Mouse (Mus musculus) midbrain, embryonic 13.5 days (tissue): ENCODE measurements around the gene Etnk2. TPM values are rescaled to one million over a fixed set of nuclear protein-coding genes. Genes with fewer than 3 reads are reported as not detected.

ENCODE experiments used
- ATAC-seq: fragments of 200-750 bp; cut with Nextera tagmentation; 2 replicates; pipeline ENCODE4 v1.8.0; 2017; ENCODE audit warnings: mild to moderate bottlenecking, moderate TSS enrichment, moderate library complexity
- H3K27ac ChIP-seq: fragments of 300-500 bp; sonication (generic); 2 replicates; pipeline ENCODE4 v1.5.1; 2015; ENCODE audit warnings: inconsistent platforms, mild to moderate bottlenecking, moderate library complexity
- H3K27me3 ChIP-seq: fragments of 300-500 bp; sonication (generic); 2 replicates; pipeline ENCODE4 v1.6.1; 2015; ENCODE audit warnings: mild to moderate bottlenecking, inconsistent platforms
- H3K36me3 ChIP-seq: fragments of 300-500 bp; sonication (generic); 2 replicates; pipeline ENCODE4 v1.6.1; 2015; ENCODE audit warnings: mild to moderate bottlenecking, inconsistent platforms
- H3K4me1 ChIP-seq: fragments of 300-500 bp; sonication (generic); replicated peaks from 2 replicates; pipeline ENCODE4 v1.6.1; 2015; ENCODE audit warnings: inconsistent platforms
- H3K4me2 ChIP-seq: fragments of 300-500 bp; sonication (generic); replicated peaks from 2 replicates; pipeline ENCODE4 v1.6.1; 2015; ENCODE audit warnings: moderate library complexity, mild to moderate bottlenecking, inconsistent platforms
- H3K4me3 ChIP-seq: fragments of 300-500 bp; sonication (generic); replicated peaks from 2 replicates; pipeline ENCODE4 v1.5.1; 2015; ENCODE audit warnings: mild to moderate bottlenecking, inconsistent platforms
- H3K9ac ChIP-seq: fragments of 300-500 bp; sonication (generic); replicated peaks from 2 replicates; pipeline ENCODE4 v1.6.1; 2015; ENCODE audit warnings: mild to moderate bottlenecking, inconsistent platforms
- H3K9me3 ChIP-seq: fragments of 300-500 bp; sonication (generic); 2 replicates; pipeline ENCODE4 v1.6.1; 2016; ENCODE audit warnings: mild to moderate bottlenecking, inconsistent platforms
- WGBS: fragments of 180-500 bp; shearing (Covaris S2); methylation state at CpG from one replicate; pipeline ENCODE4 v1.1.7; 2015; 5-methylcytosine and 5-hydroxymethylcytosine counted together
- polyA plus RNA-seq: library from polyadenylated mRNA; unstranded; fragments of >200 nt; fragmentation: Nextera tagmentation; extraction: Ambion mirVana; gene quantifications from 2 replicates; pipeline ENCODE4 v1.2.1, GENCODE M21; 2015

Gene Etnk2
- 7.3 and 7.6 TPM in 2 replicates for polyA plus RNA-seq

DNA sequence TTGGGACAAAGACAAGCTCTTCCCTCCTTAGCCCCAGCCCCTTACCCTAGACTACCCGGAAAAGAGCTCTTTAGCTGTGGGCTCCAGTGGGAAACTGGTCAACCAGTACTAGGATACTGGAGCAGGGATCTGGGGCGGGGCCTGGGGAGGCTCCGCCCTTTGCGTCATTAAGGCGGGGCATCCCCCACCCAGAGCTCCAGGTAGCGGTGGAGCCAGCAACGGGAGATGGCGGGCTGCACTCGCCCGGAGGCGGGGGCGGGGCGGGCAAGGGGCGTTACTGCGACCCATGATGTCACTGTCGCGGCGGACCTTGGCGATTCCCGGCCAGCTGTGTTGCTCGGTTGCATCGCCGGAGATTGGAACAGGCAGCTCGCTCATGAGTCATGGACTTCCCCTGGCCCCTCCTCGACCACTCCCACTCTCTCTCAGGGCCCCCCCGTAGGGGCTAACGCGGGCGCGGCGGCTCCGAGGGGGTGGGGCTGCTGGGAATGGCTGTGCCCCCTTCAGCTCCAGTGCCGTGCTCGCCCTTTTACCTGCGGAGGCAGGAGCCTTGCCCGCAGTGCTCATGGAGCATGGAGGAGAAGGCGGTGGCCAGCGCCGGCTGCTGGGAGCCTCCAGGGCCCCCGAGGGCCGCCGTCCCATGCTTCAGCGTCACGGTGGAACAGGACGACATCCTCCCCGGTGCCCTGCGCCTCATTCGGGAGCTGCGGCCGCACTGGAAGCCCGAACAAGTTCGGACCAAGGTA, at the start of gene Etnk2:
Gene Etnk2, plus strand, starts transcription at position 297 of the 746 bp plus-strand sequence.
- peak; percentile 78 for ATAC-seq
- Histone ChIP-seq H3K4me2 (peak within 1 kb of the TSS; percentile 92), H3K4me1 (peaks cover 29% of the 10 kb centered on the region), H3K36me3 (no peaks in the 10 kb centered on the region), H3K9me3 (no peaks in the 10 kb centered on the region), H3K27me3 (peaks cover 37% of the 10 kb centered on the region), H3K9ac (peak within 1 kb of the TSS; percentile 76), H3K27ac (peak within 1 kb of the TSS; percentile 28; the same call in 1 of the 2 replicates), H3K4me3 (peak within 1 kb of the TSS; percentile 66)
- under 1% methylated on average over 52 of the region's 52 CpGs for WGBS

DNA sequence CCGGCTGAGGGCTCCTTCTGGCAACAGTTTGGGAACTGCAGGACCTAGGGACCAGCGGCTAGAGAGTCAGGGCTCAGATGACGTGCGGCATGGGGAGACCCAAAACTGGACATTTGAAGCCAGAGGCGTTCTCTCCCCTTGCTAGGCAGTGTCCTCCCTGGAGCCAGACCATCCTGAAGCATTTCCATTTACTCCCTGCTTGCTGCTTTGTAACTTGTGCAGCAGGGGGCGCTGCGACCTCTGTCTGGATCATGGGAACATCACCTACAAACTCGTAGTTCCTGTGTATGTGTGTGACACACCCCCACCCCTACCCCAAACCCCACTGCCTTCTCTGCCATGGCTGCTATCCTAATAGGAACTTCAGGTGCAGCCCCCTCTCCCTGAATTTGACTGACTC, 49.0 kb upstream of the Etnk2 start:
- no peaks in the 10 kb centered on the region for H3K9me3 ChIP-seq
- 21% methylated on average over 8 of the region's 8 CpGs for WGBS
- no peak for ATAC-seq
- no peak overlapping the region for H3K27ac ChIP-seq
- no peak overlapping the region for H3K9ac ChIP-seq
- no peaks in the 10 kb centered on the region for H3K27me3 ChIP-seq
- no peak overlapping the region for H3K4me3 ChIP-seq
- peaks cover 16% of the 10 kb centered on the region for H3K4me1 ChIP-seq
- H3K4me2 ChIP-seq: no peak overlapping the region
- no peaks in the 10 kb centered on the region for H3K36me3 ChIP-seq

DNA sequence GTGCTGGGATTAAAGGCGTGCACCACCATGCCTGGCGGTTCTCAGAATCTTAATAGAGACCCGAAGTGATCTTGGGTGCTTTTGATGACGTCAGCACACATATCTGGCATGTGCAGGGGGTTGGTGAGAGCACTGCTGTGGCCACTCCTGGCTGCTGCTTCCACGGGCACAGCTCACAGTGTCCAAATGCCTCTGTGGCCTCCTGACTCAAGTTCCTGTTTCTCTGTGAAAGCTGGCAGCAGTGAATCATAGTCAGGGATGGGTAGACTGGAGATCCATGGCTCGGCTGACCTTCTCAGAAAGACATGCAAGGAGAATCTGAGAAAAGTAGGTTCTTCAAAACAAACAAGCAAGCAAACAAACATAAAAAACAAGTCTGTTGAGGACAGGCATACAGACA, 47.6 kb upstream of the Etnk2 start:
- no peak for ATAC-seq
- H3K27ac ChIP-seq: no peak overlapping the region
- no peak overlapping the region for H3K4me3 ChIP-seq
- WGBS: 84% methylated on average over 6 of the region's 6 CpGs
- no peaks in the 10 kb centered on the region for H3K36me3 ChIP-seq
- H3K4me2 ChIP-seq: no peak overlapping the region
- H3K9me3 ChIP-seq: no peaks in the 10 kb centered on the region
- no peak overlapping the region for H3K9ac ChIP-seq
- H3K4me1 ChIP-seq: peaks cover 16% of the 10 kb centered on the region
- no peaks in the 10 kb centered on the region; the same call in 1 of the 2 replicates for H3K27me3 ChIP-seq

DNA sequence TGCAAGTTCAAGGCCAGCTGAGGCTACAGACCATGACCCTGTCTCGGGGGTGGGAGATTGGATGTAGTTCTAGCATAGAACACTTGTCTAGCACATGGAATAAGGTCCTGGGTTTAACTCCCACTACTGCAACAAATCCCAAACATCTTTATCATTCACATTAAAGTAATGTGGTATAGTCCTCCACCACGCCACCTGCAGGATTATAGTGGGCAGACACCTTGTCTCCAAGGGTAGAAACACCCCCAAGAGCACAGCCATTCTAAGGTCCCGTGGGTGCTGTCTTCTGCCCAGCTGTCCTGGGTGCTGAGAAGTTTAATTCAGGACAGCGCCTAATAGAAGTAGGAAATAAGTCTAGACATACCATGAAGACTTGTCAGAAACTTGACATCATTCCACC, 46.8 kb upstream of the Etnk2 start:
- 82% methylated on average over 4 of the region's 4 CpGs for WGBS
- Histone ChIP-seq H3K4me3 (no peak overlapping the region), H3K9ac (no peak overlapping the region), H3K27me3 (no peaks in the 10 kb centered on the region; the same call in 1 of the 2 replicates), H3K36me3 (no peaks in the 10 kb centered on the region), H3K27ac (no peak overlapping the region), H3K4me1 (peaks cover 12% of the 10 kb centered on the region), H3K4me2 (no peak overlapping the region), H3K9me3 (no peaks in the 10 kb centered on the region)
- no peak for ATAC-seq

DNA sequence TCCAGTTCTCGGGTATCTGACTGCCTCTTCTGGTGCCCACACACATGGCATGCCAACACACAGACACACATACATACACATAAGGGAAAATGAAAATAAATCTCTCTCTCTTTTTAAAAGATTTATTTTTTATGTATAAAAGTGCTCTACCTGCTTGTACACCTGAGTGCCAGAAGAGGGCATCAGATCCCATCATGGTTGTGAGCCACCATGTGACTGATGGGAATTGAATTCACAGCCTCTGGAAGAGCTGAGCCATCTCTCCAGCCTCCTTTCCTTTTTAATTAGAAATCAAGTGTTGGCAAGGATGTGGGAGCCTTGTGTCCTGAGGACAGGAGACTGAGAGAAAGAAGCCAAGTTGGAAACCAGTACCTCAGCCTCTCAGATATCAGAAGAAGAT, 46.2 kb upstream of the Etnk2 start:
- WGBS: 72% methylated on average over 1 of the region's 1 CpGs
- ATAC-seq: no peak
- H3K4me3 ChIP-seq: no peak overlapping the region

DNA sequence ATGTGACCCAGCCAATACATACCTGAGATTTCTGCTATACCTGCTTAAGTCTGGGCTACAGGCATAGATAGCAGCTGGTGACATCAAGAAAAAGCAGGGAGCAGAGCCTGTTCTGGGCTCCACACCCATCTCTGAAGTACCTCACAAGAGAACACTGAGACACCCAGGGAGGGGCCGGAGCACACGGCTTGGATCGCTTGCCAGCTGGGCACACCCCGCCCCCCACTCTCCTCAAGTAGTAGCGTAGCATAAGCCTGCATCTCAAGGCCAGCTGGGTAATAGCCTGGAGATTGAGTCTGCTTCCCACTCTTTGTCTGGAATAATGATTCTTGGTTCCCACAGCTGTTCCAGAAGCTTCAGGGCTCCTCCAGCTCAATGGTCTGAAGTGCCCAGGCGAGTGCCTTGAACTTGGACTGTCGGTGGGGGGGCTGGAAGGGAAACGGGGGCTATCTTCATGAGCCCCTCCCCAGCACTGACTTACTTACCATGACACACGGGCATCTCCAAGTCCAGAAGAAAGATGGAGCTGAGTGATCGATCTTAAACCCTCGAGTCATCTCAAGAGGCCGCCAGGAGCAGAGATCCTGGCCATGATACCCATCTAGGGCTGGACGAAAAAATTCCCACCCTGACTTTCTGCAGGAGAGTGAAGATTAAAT, 42.0 kb upstream of the Etnk2 start, which contains the start of gene Kiss1:
Gene Kiss1, plus strand, starts transcription at position 609 of the 659 bp plus-strand sequence.
- no peak within 1 kb of the TSS for H3K27ac ChIP-seq
- H3K9ac ChIP-seq: no peak within 1 kb of the TSS
- H3K4me2 ChIP-seq: no peak within 1 kb of the TSS
- 77% methylated on average over 13 of the region's 13 CpGs for whole genome bisulfite sequencing
- peaks cover 4% of the 10 kb centered on the region; the same call in 1 of the 2 replicates for H3K27me3 ChIP-seq
- peak; percentile 53 for ATAC-seq
- H3K4me3 ChIP-seq: no peak within 1 kb of the TSS
- peaks cover 6% of the 10 kb centered on the region; the same call in 1 of the 2 replicates for H3K4me1 ChIP-seq
- no peaks in the 10 kb centered on the region for H3K9me3 ChIP-seq
- H3K36me3 ChIP-seq: no peaks in the 10 kb centered on the region

More for the DNA sequence above, 46.2 kb upstream of the Etnk2 start:
- no peaks in the 10 kb centered on the region for H3K9me3 ChIP-seq
- H3K36me3 ChIP-seq: no peaks in the 10 kb centered on the region
- H3K9ac ChIP-seq: no peak overlapping the region
- H3K4me1 ChIP-seq: peaks cover 7% of the 10 kb centered on the region
- H3K4me2 ChIP-seq: no peak overlapping the region
- no peaks in the 10 kb centered on the region; the same call in 1 of the 2 replicates for H3K27me3 ChIP-seq
- H3K27ac ChIP-seq: no peak overlapping the region

DNA sequence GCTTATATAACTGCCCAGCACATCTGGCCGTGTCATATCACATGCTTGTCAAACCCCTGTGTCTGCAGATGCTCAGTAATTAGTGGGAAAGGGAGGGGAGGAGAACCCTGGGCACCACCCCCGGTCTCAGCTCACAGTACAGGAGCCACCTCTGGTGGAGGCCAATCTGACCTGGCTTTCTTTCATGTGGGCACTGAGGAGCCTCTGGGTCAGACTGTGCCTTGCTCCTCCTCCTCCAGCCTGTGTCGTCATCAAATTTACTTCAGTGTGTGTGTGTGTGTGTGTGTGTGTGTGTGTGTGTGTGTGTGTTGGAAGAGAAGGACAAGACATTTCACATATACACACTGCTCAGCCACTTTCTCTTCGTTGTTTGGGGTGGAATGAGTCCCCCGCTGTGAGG, 40.0 kb upstream of the Etnk2 start:
- 0 out of 2 replicates have a peak, but pooled peaks have one; percentile 21 for ATAC-seq
- Histone ChIP-seq H3K27me3 (peaks cover 4% of the 10 kb centered on the region; the same call in 1 of the 2 replicates), H3K9me3 (no peaks in the 10 kb centered on the region), H3K4me2 (no peak overlapping the region), H3K27ac (no peak overlapping the region), H3K4me3 (no peak overlapping the region), H3K9ac (no peak overlapping the region), H3K36me3 (no peaks in the 10 kb centered on the region), H3K4me1 (peaks cover 11% of the 10 kb centered on the region; the same call in 1 of the 2 replicates)
- 59% methylated on average over 5 of the region's 5 CpGs for WGBS

DNA sequence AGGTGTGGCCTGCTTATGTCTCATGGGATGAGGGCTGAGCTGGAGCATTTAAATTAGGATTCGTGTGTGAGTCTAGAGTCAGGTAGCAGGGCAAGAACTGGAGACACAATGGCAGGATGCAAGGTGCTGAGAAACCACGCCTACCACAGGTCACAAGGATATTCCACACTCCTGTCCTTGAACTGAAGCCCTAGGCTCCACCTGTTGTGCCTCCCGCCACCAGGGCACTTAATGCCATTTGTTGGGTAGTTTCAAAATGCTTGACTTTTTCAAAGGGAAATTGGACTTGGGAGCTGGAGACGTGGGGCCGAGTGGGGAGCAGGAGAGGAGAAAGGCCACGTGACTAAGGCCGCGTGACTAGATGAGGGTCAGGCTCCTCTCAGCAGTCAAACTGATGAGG, 37.4 kb upstream of the Etnk2 start:
- Histone ChIP-seq H3K27me3 (peaks cover 20% of the 10 kb centered on the region; the same call in 1 of the 2 replicates), H3K4me1 (peaks cover 31% of the 10 kb centered on the region), H3K27ac (no peak overlapping the region), H3K9ac (no peak overlapping the region), H3K4me2 (no peak overlapping the region), H3K9me3 (no peaks in the 10 kb centered on the region), H3K36me3 (no peaks in the 10 kb centered on the region), H3K4me3 (no peak overlapping the region)
- WGBS: 91% methylated on average over 8 of the region's 8 CpGs
- ATAC-seq: no peak

DNA sequence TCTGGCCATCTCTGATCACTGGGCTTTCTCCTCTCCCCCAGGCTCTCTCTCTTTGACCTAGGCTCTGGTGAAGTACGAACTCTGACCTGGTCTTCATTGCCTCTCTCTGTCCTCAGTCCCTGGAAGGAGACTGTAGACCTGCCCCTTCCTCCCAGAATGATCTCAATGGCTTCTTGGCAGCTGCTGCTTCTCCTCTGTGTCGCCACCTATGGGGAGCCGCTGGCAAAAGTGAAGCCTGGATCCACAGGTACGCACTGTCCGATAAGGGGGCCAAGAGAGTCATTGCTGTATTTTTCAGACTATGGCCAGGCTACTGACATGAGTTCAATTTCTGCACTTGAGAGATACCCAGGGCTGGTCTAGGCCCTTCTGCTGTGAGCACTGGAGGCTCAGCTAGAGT, 36.3 kb upstream of the Etnk2 start:
- H3K4me1 ChIP-seq: peaks cover 40% of the 10 kb centered on the region
- H3K9me3 ChIP-seq: no peaks in the 10 kb centered on the region
- whole genome bisulfite sequencing: 65% methylated on average over 5 of the region's 5 CpGs
- H3K4me2 ChIP-seq: no peak overlapping the region
- H3K27me3 ChIP-seq: peaks cover 20% of the 10 kb centered on the region; the same call in 1 of the 2 replicates
- H3K4me3 ChIP-seq: no peak overlapping the region
- no peaks in the 10 kb centered on the region for H3K36me3 ChIP-seq
- ATAC-seq: no peak
- H3K9ac ChIP-seq: no peak overlapping the region
- no peak overlapping the region for H3K27ac ChIP-seq

DNA sequence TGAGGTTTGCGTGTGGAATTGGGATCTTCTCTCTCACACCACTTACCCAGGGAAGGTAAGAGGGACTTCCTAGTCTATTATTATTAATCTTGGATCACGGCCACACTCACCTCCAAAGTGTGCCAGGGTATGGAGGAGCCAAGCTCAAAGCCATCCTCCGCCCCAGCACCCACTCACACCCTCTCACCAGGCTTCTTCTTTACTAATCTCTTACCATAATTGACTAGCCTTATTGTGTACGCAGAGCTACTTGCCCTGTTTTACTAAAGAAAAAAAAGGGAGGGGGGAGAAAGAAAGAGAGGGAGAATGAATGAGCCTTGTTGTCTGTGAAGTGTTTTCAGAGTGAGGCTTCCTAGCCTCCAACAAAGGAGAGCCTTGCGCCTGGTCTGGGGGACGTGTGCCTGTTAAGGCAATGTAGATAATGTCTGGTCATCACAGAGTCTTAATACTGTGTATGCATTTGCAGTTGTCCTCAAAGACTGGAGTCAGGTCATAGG, 35.0 kb upstream of the Etnk2 start:
- H3K4me1 ChIP-seq: peaks cover 37% of the 10 kb centered on the region
- H3K27me3 ChIP-seq: peaks cover 20% of the 10 kb centered on the region; the same call in 1 of the 2 replicates
- no peak overlapping the region for H3K4me3 ChIP-seq
- H3K27ac ChIP-seq: no peak overlapping the region
- H3K9me3 ChIP-seq: no peaks in the 10 kb centered on the region; the same call in 1 of the 2 replicates
- no peak for ATAC-seq
- no peaks in the 10 kb centered on the region for H3K36me3 ChIP-seq
- H3K4me2 ChIP-seq: no peak overlapping the region
- WGBS: 38% methylated on average over 6 of the region's 6 CpGs
- no peak overlapping the region for H3K9ac ChIP-seq

DNA sequence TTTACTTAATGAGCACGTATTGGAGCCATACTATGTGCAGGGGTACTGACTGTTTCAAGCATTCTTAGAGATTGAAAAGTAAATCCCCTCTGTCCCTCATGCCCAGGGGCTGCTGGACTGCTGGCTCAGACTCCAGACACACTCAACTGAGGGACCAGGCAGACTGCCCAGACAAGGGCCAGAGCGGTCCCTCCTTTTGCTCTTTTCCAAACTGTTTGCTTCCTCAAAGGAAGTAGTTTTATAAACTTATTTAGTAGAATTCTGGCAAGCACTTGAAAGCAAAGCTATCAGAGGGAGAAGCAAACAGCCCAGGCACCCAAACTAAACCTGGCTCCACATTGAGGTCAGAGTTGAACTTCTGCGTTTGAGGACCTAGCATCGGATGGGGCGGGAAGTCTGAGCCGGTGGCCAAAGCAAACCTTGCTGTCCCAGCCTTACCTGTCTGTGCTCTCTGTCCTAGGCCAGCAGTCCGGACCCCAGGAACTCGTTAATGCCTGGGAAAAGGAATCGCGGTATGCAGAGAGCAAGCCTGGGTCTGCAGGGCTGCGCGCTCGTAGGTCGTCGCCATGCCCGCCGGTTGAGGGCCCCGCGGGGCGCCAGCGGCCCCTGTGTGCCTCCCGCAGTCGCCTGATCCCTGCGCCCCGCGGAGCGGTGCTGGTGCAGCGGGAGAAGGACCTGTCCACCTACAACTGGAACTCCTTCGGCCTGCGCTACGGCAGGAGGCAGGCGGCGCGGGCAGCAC, 34.3 kb upstream of the Etnk2 start:
- WGBS: 7% methylated on average over 34 of the region's 34 CpGs
- ATAC-seq: peak; percentile 21; the same call in 1 of the 2 replicates

More for the DNA sequence above, 34.3 kb upstream of the Etnk2 start:
- no peaks in the 10 kb centered on the region; the same call in 1 of the 2 replicates for H3K9me3 ChIP-seq
- H3K9ac ChIP-seq: peak overlapping the region; percentile 63; the same call in 1 of the 2 replicates
- peaks cover 34% of the 10 kb centered on the region for H3K4me1 ChIP-seq
- H3K27ac ChIP-seq: no peak overlapping the region
- no peaks in the 10 kb centered on the region for H3K36me3 ChIP-seq
- peak overlapping the region; percentile 60 for H3K4me2 ChIP-seq
- peak overlapping the region; percentile 33 for H3K4me3 ChIP-seq
- peaks cover 20% of the 10 kb centered on the region; the same call in 1 of the 2 replicates for H3K27me3 ChIP-seq
